Mouse (Mus musculus) lung, adult 2 months (tissue): ENCODE results near the gene Elp5. TPM values are rescaled to one million over a fixed set of nuclear protein-coding genes. Genes with fewer than 3 reads are reported as not detected.
"Not testable (repeated sequence)": the region's sequence is repeated elsewhere in the genome, so short reads cannot be mapped to it uniquely, and the experiment has no call there.

ENCODE experiments used
- DNase-seq: peaks from one replicate; pipeline ENCODE4 v3.0.0; 2022
- H3K4me1 ChIP-seq: fragments of 200-500 bp; 2 replicates; pipeline ENCODE4 v1.6.1; 2011; ENCODE audit warnings: low read length; ENCODE audit not compliant: control insufficient read depth, insufficient read depth
- H3K4me3 ChIP-seq: fragments of 200-500 bp; replicated peaks from 2 replicates; pipeline ENCODE3; 2011; ENCODE audit warnings: low read depth, mild to moderate bottlenecking, control low read depth, low read length; ENCODE audit errors: extremely low read depth
- CTCF ChIP-seq: fragments of 200-500 bp; IDR thresholded peaks from 2 replicates; pipeline ENCODE4 v1.5.1; 2011; ENCODE audit warnings: mild to moderate bottlenecking, low read length, control low read depth; ENCODE audit not compliant: insufficient read depth
- POLR2A ChIP-seq: fragments of 200-500 bp; IDR thresholded peaks from 2 replicates; pipeline ENCODE4 v1.6.1; 2011; ENCODE audit warnings: low read depth, mild to moderate bottlenecking, control low read depth, low read length, borderline replicate concordance; ENCODE audit errors: extremely low read depth
- WGBS: fragments of 180-500 bp; shearing (Covaris S2); methylation state at CpG from one replicate; pipeline ENCODE4 v1.1.7; 2018; 5-methylcytosine and 5-hydroxymethylcytosine counted together
- polyA plus RNA-seq: library from polyadenylated mRNA; depleted of rRNA; stranded (reverse); fragments of >200 nt; gene quantifications from 2 replicates; pipeline ENCODE4 v1.2.3, GENCODE M21; 2012

The Elp5 gene
- polyA plus RNA-seq, 1 experiment: 53.8 TPM

DNA sequence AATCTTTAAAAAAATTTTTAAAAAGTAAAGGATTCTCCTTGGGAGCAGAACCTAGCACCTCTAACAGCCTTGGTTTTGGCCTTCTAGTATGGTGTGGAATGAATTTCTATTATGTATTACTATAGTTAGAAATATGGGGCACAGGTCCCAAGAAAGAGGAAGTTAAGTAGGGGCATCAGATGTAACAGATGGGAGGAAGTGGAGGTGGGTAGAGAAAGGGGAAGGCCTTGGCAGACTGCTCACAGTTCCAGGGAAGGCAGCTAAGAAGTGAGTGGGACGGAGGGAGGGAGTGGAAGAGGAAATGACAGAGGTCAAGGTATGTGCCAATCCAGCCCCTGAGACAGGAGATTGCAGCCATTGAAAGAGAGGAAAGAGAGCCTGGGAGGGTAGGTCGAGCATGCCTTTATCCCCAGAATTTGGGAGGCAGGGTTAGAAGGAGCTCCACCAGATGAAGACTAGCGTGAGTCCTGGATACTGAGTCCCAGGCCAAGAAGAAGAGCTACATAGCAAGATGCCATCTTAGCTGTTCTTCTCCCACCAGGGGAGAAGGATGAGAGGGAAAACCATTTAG is 51.3 kb downstream of the Elp5 start:
- 64% methylated on average over 3 of the region's 3 CpGs for WGBS
- TF ChIP-seq CTCF (no peak), POLR2A (no peak)
- no peak for DNase-seq

DNA sequence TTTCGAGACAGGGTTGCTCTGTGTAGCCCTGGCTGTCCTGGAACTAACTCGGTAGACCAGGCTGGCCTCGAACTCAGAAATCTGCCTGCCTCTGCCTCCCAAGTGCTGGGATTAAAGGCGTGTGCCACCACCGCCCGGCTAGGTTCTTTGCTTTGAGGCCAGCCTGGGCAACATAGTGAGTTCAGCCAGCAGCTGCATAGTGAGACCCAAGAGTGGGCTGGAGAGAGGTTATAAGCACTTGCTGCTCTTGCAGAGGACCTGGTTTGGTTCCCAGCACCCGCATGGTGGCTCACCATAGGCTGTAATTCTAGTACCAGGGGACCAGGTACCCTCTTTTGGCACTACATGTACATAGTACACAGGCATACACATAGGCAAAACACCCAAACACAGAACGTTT is 52.1 kb downstream of the Elp5 start:
- DNase-seq, H3K4me3 ChIP-seq, H3K4me1 ChIP-seq: not testable (repeated sequence)
- 86% methylated on average over 8 of the region's 8 CpGs for WGBS

More for the DNA sequence above, 51.3 kb downstream of the Elp5 start:
- no peak overlapping the region for H3K4me3 ChIP-seq
- peaks cover 4% of the 10 kb centered on the region for H3K4me1 ChIP-seq

DNA sequence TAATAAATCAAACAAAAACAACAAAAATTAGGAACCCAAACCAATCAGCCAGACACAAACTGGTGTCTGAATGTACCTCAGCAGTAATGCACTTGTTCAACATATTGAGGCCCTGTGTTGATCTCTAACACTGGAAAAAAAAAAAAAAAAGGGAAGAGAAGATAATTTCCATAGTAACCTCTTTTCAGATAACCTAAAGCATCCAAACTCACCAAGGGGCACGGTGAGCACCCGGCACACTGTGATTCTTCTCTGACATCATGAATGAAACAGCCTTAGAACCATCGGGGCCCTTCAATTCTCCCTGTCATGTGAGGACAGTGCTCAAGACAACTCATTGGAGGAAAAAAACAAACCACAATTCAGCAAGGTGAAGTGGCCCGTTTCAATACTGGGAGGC is 52.6 kb downstream of the Elp5 start:
- Histone ChIP-seq H3K4me1 (peaks cover 2% of the 10 kb centered on the region; the same call in 1 of the 2 replicates), H3K4me3 (no peak overlapping the region)
- no peak for DNase-seq
- WGBS: 29% methylated on average over 4 of the region's 4 CpGs
- no peak for TF ChIP-seq CTCF
- TF ChIP-seq POLR2A: no peak

DNA sequence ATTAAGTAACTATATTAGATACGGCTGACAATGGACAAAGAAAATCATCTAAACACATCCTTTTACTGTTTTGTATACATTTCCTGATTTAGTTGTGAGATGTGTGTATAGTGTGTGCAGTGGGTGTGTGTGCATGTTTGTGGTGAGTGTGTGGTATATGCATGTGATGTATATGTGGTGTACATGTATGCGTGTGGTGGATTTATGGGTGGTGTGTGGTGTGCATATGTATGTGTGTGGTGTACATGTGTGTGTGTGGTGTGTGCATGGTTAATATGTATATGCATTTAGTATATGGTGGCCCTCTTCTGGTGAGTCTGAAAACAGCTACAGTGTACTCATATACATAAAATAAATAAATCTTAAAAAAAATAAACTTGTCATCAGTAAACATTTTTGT is 54.8 kb downstream of the Elp5 start:
- WGBS: 95% methylated on average over 2 of the region's 2 CpGs

DNA sequence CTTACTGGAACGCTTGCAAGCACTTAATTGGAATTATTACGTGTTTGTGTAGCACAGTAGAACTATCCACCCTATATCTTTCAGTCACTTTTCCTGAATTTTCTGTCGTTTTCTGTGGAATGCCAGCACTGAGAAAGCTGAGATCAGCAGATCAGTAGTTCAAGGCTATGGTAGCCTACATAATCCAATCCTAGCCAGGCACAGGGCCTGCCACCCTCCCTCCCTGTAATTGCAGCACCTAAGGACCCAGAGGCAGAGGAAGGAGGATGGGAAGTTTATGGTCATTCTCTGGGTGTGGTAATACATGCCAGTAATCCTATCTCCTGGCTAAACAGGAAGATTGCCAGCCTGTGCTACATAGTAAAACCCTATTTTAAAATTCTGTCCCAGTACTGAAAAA is 59.5 kb downstream of the Elp5 start:
- DNase-seq: no peak
- TF ChIP-seq POLR2A (no peak), CTCF (no peak)
- peaks cover 4% of the 10 kb centered on the region for H3K4me1 ChIP-seq
- WGBS: 60% methylated on average over 3 of the region's 3 CpGs
- H3K4me3 ChIP-seq: no peak overlapping the region

More for the DNA sequence above, 54.8 kb downstream of the Elp5 start:
- no peak overlapping the region for H3K4me3 ChIP-seq
- H3K4me1 ChIP-seq: no peaks in the 10 kb centered on the region
- no peak for TF ChIP-seq POLR2A
- TF ChIP-seq CTCF: no peak
- DNase-seq: no peak

DNA sequence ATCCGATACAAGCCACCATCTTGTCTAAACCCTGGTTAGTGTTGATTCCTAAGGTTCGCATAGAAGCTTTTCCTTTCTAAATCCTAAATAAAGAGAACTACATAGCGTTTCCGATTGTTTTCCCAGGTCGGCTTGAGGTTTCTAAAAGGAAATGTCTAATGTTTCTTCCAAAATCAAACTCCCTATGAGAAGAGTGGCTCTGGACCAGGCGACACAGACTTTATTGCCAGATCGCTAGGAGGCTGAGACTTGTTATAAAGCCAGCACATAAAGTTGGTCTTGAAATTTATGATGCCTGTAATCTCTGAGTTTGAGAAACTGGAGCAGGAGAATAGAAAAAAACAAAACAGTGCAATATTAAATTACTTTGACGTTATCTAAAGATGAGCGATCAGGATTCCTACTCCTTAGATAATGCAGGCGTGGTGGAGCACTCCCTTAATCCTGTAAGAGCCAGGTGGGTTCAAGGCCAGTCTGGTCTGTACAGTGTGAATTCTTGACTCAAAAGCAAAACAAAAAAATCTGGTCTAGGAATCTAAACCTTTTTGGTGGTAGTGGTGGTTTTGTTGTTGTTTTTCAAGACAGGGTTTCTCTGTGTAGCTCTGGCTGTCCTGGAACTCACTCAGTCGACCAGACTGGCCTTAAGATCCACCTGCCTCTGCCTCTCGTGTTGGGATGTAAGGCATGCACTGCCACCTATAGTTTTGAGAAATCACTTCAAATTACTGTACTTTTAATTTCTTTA is 60.1 kb downstream of the Elp5 start:
- peaks cover 4% of the 10 kb centered on the region for H3K4me1 ChIP-seq
- H3K4me3 ChIP-seq: peak overlapping the region; percentile 98
- TF ChIP-seq POLR2A (no peak), CTCF (no peak)
- no peak for DNase-seq
- 3% methylated on average over 12 of the region's 12 CpGs for WGBS

DNA sequence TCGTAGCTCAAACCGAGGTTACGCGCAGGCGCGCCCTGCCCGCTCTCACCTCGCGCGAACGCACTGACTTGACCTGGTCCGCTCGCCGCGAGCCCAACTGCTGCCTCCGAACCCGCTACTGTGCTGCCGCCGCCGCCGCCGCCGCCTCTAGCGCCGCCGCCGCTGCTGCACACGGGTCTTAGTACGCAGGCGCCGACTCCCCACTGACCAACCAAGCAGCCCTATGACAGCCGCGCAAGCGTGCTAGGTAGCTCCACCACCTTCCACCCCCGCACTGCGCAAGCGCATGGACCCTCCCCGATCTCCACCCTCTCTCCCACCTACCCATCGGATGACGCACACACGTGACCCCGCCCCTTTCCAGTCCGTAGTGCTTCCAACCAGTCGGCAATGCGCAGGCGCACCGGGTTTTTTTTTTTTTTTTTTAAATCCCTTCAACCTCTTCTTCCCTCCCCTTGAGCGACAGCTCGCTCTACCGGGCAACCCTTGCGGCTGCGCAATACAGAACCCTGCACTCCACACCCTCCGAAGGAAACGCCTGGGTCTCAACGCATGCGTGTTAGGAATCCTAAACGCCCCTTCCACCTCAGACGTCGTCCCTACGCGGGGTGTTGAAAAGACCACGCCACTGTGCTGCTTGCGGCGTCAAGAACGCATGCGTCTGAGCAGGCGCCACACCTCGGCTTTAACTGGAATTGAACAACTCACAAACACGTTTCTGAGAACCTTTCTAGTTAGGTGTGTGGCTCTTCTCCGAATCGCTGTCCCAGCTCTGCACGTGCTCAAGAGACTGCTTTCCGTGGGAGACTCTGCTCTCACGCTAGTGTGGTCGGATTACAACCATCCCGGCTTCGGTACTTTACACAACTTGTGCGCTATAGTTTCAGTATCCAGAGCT is 61.0 kb downstream of the Elp5 start, which contains the start of gene Eif5a:
Gene Eif5a, minus strand, starts transcription at position 845 of the 898 bp plus-strand sequence.
- peak within 1 kb of the TSS; percentile 98 for H3K4me3 ChIP-seq
- DNase-seq: peak; percentile 100
- under 1% methylated on average over 78 of the region's 78 CpGs for whole genome bisulfite sequencing
- H3K4me1 ChIP-seq: peaks cover 4% of the 10 kb centered on the region
- TF ChIP-seq POLR2A (peak; percentile 98), CTCF (peak; percentile 60)

DNA sequence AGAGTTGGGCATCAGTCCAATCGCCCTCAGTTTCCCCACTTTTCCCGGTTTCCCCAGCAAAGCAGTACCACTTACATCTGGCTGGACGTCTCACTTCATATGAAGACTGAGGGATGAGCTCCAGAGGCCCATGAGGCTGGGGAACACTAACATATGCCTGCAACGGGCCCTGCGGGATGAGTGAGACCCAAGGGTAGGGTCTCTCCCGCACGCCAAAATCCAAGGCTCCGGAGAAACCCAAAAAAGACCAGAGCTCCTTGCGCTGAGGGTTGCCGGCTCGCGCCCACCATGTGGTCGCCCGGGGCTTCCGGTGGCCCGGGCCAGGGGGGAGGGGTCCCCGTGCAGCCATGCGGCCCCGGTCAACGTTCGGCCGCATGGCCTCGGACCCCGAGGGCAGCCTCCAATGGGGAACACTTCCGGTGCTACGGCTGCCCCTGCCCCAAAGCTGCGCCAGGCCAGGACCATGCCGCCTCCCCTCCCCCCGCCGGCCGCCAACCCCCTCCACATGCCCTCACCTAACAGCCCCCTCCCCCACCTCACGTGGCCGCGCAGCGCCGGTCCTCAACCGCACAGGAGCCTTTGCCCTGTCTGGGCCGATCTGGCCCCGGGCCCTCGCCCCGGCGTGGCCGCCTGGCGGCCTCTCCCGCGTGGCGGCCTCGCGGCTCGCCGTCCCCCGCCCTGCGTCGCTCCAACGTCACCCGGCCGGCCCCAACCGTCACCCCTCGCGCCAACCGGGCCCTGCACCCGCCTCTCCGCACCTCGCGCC is 61.9 kb downstream of the Elp5 start:
- peak; percentile 52 for DNase-seq
- under 1% methylated on average over 62 of the region's 65 CpGs for WGBS
- TF ChIP-seq CTCF (no peak), POLR2A (no peak)
- Histone ChIP-seq H3K4me1 (peaks cover 8% of the 10 kb centered on the region), H3K4me3 (peak overlapping the region; percentile 92)

DNA sequence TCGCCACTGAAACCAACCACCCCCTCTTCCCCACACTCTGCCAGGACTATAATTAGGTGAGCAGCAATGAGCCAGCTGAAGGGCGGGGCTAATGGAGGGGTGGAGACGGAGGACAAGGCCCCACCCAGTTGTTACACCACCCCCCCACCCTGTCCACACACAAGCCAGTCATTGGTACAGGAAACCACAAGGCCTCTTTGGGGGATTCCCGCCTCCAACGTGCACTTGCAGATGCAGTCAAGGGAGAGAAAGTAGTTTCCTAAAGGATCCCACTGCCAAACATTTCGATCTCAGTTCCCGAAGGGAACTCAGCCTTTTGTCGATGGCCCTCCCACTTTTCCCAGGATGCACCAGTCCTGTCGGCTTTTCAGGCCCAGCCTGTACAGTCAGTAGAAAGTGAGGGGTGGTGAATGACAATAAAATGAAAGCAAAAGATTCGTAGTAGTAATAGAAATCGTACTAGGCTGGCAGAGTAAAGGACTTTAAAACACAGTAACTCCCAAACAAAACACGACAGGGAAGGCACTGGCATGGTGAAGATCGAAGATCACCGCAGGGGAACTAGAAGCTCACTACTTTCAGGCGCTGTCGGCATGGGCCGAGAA is 62.6 kb downstream of the Elp5 start:
- peak; percentile 82 for DNase-seq
- peaks cover 13% of the 10 kb centered on the region for H3K4me1 ChIP-seq
- H3K4me3 ChIP-seq: peak overlapping the region; percentile 92
- under 1% methylated on average over 17 of the region's 17 CpGs for WGBS
- TF ChIP-seq POLR2A: no peak
- TF ChIP-seq CTCF: no peak
